In the genomic region with DNA sequence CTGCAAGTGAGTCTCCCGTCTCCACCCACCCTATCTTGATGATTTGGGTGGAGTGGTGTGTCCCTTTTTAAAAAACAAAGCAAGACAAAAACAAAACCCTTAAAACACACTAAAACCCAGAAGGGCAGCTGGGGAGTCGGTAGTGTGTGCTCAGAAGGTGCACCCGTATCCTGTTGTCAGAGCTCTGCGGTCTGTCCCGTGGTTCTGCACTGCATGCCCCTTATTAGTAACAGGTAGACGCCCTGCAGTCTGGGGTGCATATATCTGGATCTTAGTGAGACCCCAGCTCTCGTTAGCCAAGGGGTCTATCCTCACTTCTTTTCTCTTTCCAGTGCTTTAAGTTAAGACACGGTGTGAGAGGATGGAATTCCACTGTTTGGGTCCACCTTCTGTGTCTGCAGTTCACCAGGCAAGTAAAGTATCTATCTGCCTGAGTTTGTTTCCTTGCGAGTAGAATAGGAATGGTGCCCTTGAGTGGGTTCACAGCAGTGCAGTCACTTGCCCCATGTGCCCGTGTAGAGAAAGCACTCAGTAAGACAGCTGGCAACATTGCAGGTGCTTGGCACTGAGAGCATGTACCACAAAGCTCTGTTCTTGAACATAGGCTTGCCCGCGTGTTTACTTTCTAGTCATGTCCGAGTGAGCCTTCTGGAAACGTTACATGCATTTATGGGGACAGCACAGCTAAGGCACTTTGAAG, we compare ENCODE assay signal across 9 mouse cellular contexts.
A peak's percentile ranks its signal among the peaks of the same experiment; 100 is the strongest.
DNase-seq lines count a peak whose midpoint lies in the region; ATAC-seq lines count a peak whose summit lies in the region.
"Had no signal": no experiment of that assay in that cellular context is flagged by ENCODE, and none has a peak within 500 bp of the region (broad histone marks: within the 10 kb centered on the region; RNA-seq: fewer than 3 reads in every experiment).

No protein-coding gene starts in this region.

- intact Hi-C loops in left cerebral cortex, postnatal 4 days (cut with DNase I), result no loop called here

- no peak overlapping the region for H3K27ac ChIP-seq in forebrain, embryonic 15.5 days (replicated peaks)
- H3K27ac ChIP-seq: hindbrain, embryonic 15.5 days had no signal

- no peaks in the 10 kb centered on the region for H3K27me3 ChIP-seq in forebrain, embryonic 15.5 days
- H3K27me3 ChIP-seq: hindbrain, embryonic 15.5 days had no signal

- H3K9me3 ChIP-seq in forebrain, embryonic 15.5 days, result no peaks in the 10 kb centered on the region
- H3K9me3 ChIP-seq: hindbrain, embryonic 15.5 days had no signal

- no peak overlapping the region for H3K4me2 ChIP-seq in forebrain, embryonic 15.5 days (replicated peaks)
- H3K4me2 ChIP-seq: hindbrain, embryonic 15.5 days had no signal

- no peak overlapping the region for H3K4me3 ChIP-seq in forebrain, embryonic 15.5 days
- H3K4me3 ChIP-seq: hindbrain, embryonic 15.5 days had no signal

- H3K9ac ChIP-seq in forebrain, embryonic 15.5 days (replicated peaks), result no peak overlapping the region
- H3K9ac ChIP-seq: hindbrain, embryonic 15.5 days had no signal

- 81% methylated on average over 14 of the region's 14 CpGs for WGBS in forebrain, embryonic 15.5 days

- peak; percentile 36; the same call in 1 of the 2 replicates for ATAC-seq in erythroblast, adult 5-6 weeks (replicated peaks; ENCODE audit: low FRiP score, poor library complexity, severe bottlenecking)
- ATAC-seq in forebrain, embryonic 15.5 days (replicated peaks), result no peak

- no peaks in the 10 kb centered on the region for H3K36me3 ChIP-seq in forebrain, embryonic 15.5 days
- H3K36me3 ChIP-seq: hindbrain, embryonic 15.5 days had no signal

- DNase-seq in cerebellum, adult 9-10 months, result peak; percentile 61
- DNase-seq in cerebellum, adult 8-10 months, result no peak
- peak; percentile 78 for DNase-seq in left cerebral cortex, postnatal 4 days
- DNase-seq in left cerebral cortex, adult 8-10 months (ENCODE audit: low spot score in 2 of 2), result no peak
- peak; percentile 72 for DNase-seq in naive thymus-derived CD4-positive, alpha-beta T cell, adult 2 months (ENCODE audit: low read depth)
- DNase-seq in urinary bladder, adult 2 months (ENCODE audit: low spot score), result no peak

- H3K4me1 ChIP-seq in forebrain, embryonic 15.5 days, result peaks cover 18% of the 10 kb centered on the region

Comparison
In these comparisons a context has a peak if more than half of its experiments do, and no peak if none do; other contexts are left out.
1. DNase-seq: peak in cerebellum, adult 9-10 months (single experiment), left cerebral cortex, postnatal 4 days (single experiment) and naive thymus-derived CD4-positive, alpha-beta T cell, adult 2 months (single experiment); none in cerebellum, adult 8-10 months (single experiment), left cerebral cortex, adult 8-10 months (0 of 2) and urinary bladder, adult 2 months (single experiment).